Mouse (Mus musculus) MEL (cell line): ENCODE results near the gene Sec24c.
"Not testable (repeated sequence)": the region's sequence is repeated elsewhere in the genome, so short reads cannot be mapped to it uniquely, and the experiment has no call there.

ENCODE experiments used
- ETS1 ChIP-seq: IDR thresholded peaks from 2 replicates; pipeline ENCODE4 v1.6.1; 2012; ENCODE audit warnings: low read depth, mild to moderate bottlenecking, inconsistent platforms, low read length, improper control_type of control experiment, moderate library complexity
- MYC ChIP-seq: IDR thresholded peaks from 2 replicates; pipeline ENCODE4 v1.6.1; 2011; ENCODE audit warnings: low read depth, mild to moderate bottlenecking, low read length, improper control_type of control experiment, moderate library complexity
- NELFE ChIP-seq: IDR thresholded peaks from 2 replicates; pipeline ENCODE4 v1.6.1; 2011; ENCODE audit warnings: low read depth, low read length, improper control_type of control experiment
- ZKSCAN1 ChIP-seq: IDR thresholded peaks from 2 replicates; pipeline ENCODE4 v1.6.1; 2012; ENCODE audit warnings: low read depth, mild to moderate bottlenecking, inconsistent platforms, low read length, improper control_type of control experiment, moderate library complexity

DNA sequence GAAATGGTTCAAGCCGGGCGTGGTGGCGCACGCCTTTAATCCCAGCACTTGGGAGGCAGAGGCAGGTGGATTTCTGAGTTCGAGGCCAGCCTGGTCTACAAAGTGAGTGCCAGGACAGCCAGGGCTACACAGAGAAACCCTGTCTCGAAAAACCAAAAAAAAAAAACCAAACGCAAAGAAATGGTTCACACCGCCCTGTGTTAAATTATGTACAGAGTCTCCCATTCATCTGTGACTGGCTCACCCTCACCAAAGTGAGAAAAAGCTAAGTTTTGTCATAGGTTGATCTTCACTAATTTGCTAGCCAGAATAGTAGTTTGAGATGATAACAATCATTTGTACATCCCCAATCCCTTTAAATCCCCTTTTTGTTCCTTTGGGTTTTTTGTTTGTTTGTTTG lies 29.4 kb downstream of the Sec24c start:
- TF ChIP-seq MYC: 0 out of 2 replicates have a peak, but pooled peaks have one; percentile 5
- not testable (repeated sequence) for TF ChIP-seq ETS1, ZKSCAN1, NELFE
